Mouse (Mus musculus) frontal cortex, adult 2 months (tissue): ENCODE results near the gene Olfr1388. TPM values are rescaled to one million over a fixed set of nuclear protein-coding genes. Genes with fewer than 3 reads are reported as not detected.
A peak's percentile ranks its signal among the peaks of the same experiment; 100 is the strongest.
"Not testable (repeated sequence)": the region's sequence is repeated elsewhere in the genome, so short reads cannot be mapped to it uniquely, and the experiment has no call there.

ENCODE experiments used
- DNase-seq, 2 experiments: peaks; one replicate each; pipeline ENCODE4 v3.0.0; 2022; ENCODE audit warnings: low spot score in 1 of 2; ENCODE audit errors: extremely low spot score in 1 of 2
- polyA plus RNA-seq: library from polyadenylated mRNA; depleted of rRNA; stranded (reverse); fragments of >200 nt; gene quantifications from 2 replicates; pipeline ENCODE4 v1.2.3, GENCODE M21; 2012; rRNA removed

The Olfr1388 gene
- 0.10 and 0.19 TPM in 2 replicates for polyA plus RNA-seq

GRCm38 (mm10) chr11:49436411-49436810 is at the start of gene Olfr1388:
Olfr1388 (plus strand) TSS chr11:49436624.
- no peak for DNase-seq

DNA sequence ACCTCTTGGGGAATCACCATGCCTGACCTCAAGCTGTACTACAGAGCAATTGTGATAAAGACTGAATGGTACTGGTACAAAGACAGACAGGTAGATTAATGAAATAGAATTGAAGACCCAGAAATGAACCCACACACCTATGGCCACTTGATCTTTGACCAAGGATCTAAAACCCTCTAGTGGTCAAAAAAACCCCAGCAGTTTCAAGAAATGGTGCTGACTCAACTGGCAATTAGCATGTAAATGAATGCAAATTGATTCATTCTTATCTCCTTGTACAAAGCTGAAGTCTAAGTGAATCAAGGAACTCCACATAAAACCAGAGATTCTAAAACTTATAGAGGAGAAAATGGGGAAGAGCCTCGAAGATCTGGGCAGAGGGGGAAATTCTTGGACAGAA is 43.7 kb upstream of the Olfr1388 start:
- DNase-seq = not testable (repeated sequence)

DNA sequence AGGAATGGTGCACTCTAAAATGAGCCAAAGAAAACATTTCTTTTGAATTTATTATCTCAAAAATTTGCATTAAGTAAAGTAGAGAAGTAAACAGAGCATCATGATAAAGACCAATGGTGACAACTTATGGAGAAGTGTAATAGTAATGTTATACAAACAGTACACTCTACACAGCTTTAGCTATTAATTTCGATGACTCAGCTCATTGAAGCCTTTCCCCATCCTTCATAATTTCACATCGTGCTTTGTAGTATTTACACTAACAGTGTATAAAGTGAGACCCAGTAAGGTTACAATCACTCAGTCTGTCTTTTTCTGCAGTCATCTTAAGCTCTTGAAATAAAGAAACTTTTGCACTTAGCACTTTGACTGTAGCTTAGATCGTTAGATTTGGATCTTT is 29.6 kb upstream of the Olfr1388 start:
- DNase-seq = no peak

DNA sequence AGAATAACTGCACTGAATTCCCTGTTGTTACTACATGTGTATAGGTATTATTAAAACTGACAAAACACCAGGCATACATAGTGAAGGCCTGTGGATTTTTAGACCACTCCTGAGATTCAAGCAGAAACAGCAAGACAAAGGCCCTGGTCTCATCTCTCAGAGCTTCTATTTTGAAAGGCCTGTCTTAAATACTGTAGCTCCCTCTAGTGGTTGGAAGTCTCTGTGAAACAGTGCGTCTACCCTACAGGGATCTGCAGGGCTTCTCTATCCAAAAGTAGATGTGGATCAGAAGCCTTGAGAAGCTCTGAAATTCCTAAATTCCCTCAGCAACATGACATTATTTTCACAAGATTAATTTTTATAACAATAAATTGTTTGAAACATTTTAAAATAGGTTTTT is 25.9 kb upstream of the Olfr1388 start:
- peak; percentile 19 to 74 for DNase-seq

DNA sequence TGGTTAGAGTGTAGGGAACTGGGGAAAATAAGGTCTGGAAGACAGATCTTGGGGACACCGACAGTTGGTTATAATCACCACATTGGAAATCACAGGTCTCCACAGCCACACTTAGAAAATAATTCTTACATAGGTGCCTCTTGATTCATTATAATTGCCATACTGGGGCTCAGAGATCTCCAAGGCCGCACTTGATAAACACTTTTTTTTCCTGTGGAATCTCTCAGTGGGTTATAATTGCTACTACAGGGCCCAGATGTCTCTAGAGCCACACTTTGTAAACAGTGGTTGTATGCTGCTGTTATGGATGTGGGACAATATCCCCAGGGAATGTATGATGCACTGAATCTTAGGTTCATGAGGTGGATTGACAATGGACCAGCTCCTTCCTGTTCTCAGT is 13.7 kb upstream of the Olfr1388 start, which contains the start of gene Olfr1389:
Gene Olfr1389, plus strand, starts transcription at position 301 of the 400 bp plus-strand sequence.
- DNase-seq = no peak

DNA sequence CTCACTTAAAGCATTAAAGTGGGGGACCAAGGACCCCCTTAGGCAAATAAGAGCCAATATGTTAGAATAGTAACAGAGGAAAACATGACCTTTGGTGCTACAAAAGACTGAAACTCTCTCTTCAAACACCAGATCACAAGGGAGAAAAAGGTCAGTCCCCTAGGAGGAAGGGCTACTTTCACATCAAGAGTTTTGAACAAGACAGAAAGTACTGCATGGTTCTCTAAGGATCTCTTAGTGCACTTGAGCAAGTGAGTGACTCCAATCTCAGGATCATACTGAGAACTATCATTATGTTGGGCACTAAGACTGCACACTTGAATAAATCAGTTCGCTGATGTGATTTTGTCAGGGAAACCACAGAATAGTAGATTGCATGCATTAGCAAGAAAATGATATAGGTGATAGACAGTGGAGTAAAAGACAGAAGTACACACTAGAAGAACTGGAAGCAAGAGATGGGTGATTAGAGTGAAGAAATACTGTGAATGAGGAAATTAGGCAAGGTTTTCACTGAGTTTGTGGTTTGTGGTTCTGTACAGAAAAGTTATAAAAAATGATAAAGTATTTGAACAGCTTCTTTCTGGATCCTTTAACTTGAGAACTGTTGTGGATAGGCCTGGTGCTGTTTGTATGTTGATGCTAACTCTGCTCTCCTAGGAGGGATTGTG is 11.0 kb upstream of the Olfr1388 start:
- no peak for DNase-seq

- peak in 1 of 2 experiments; percentile 34 for DNase-seq
These were observed 6.8 kb upstream of the Olfr1388 start for GRCm38 (mm10) chr11:49429641-49430040.

- DNase-seq = no peak
These were observed 18.6 kb downstream of the Olfr1388 start, which contains the start of gene Olfr1387 for GRCm38 (mm10) chr11:49455043-49455442. Olfr1387 (plus strand) TSS chr11:49455343.

- not testable (repeated sequence) for DNase-seq
These were observed 28.3 kb downstream of the Olfr1388 start, which contains the start of gene Olfr1386 for GRCm38 (mm10) chr11:49464746-49465145. Olfr1386 (plus strand) TSS chr11:49465046.

DNA sequence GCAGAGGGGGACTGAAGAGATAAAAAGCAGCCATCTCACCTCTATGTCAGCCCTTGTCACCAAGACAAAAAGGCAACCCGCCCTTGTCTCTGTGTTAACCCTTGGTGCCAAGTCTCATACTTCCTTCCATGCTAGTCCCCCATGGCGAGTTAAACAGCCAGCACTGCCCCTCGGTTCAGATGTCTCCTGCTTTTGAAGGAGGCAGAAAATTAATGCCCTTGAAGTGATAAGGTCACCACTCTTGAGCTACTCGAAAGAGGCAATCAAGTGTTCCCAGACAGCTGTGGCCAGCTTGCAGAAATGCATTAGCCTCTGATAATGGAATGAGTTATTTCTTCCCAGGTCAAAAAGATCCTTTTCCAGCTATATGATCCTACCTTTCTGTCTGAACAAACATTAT is 49.5 kb downstream of the Olfr1388 start:
- DNase-seq = no peak

- DNase-seq = not testable (repeated sequence)
These were observed 52.3 kb downstream of the Olfr1388 start, which contains the start of gene Olfr1385 for GRCm38 (mm10) chr11:49488770-49489169. Olfr1385 (plus strand) TSS chr11:49489070.

Other genes starting within 250 kb of the Olfr1388 start
- 0.02 TPM in 1 of 2 replicates, not detected in the other for gene Btnl9, start 249.5 kb upstream of the Olfr1388 start, polyA plus RNA-seq
- 24.2 and 26.4 TPM in 2 replicates for gene Zfp62, start 233.3 kb upstream of the Olfr1388 start, polyA plus RNA-seq
- 58.5 and 65.0 TPM in 2 replicates for gene Mgat1, start 192.4 kb upstream of the Olfr1388 start, polyA plus RNA-seq
- gene Olfr1393, start 158.3 kb upstream of the Olfr1388 start, polyA plus RNA-seq = 0.48 and 0.57 TPM in 2 replicates
- 0.11 and 0.18 TPM in 2 replicates for gene Olfr1392, start 151.3 kb upstream of the Olfr1388 start, polyA plus RNA-seq
- gene Olfr10, start 131.9 kb upstream of the Olfr1388 start, polyA plus RNA-seq = not detected in 2 replicates
- gene Olfr1391, start 113.9 kb upstream of the Olfr1388 start, polyA plus RNA-seq = not detected in 2 replicates
- not detected in 2 replicates for gene Olfr1390, start 101.4 kb upstream of the Olfr1388 start, polyA plus RNA-seq
- gene Olfr1389, start 13.6 kb upstream of the Olfr1388 start, polyA plus RNA-seq = 0.02 and 0.11 TPM in 2 replicates
- not detected in 2 replicates for gene Olfr1387, start 18.7 kb downstream of the Olfr1388 start, polyA plus RNA-seq
- gene Olfr1386, start 28.4 kb downstream of the Olfr1388 start, polyA plus RNA-seq = not detected in 2 replicates
- 0.02 TPM in 1 of 2 replicates, not detected in the other for gene Olfr1385, start 52.4 kb downstream of the Olfr1388 start, polyA plus RNA-seq
- gene Olfr1384, start 70.1 kb downstream of the Olfr1388 start, polyA plus RNA-seq = 0.11 TPM in 1 of 2 replicates, not detected in the other
- not detected in 2 replicates for gene Olfr1383, start 83.0 kb downstream of the Olfr1388 start, polyA plus RNA-seq
- gene Olfr1382, start 91.6 kb downstream of the Olfr1388 start, polyA plus RNA-seq = 0.04 TPM in 1 of 2 replicates, not detected in the other
- gene Olfr1381, start 106.8 kb downstream of the Olfr1388 start, polyA plus RNA-seq = 0.06 TPM in 1 of 2 replicates, not detected in the other
- not detected in 2 replicates for gene Olfr1380, start 120.3 kb downstream of the Olfr1388 start, polyA plus RNA-seq
- 1.8 and 1.9 TPM in 2 replicates for gene Flt4, start 172.6 kb downstream of the Olfr1388 start, polyA plus RNA-seq
- gene Scgb3a1, start 227.0 kb downstream of the Olfr1388 start, polyA plus RNA-seq = 0.29 and 0.50 TPM in 2 replicates